Mouse (Mus musculus) gastrocnemius, adult 18-20 months (tissue): Measurements from ENCODE around the gene Sptbn1. TPM values are rescaled to one million over a fixed set of nuclear protein-coding genes. Genes with fewer than 3 reads are reported as not detected.

Source experiments
- DNase-seq: peaks from one replicate; pipeline ENCODE4 v3.0.0; 2021; ENCODE audit warnings: low spot score
- total RNA-seq, 2 experiments: library from RNA; stranded (reverse); gene quantifications; 2 replicates each; pipeline ENCODE4 v1.2.3; 2021

The Sptbn1 gene
- total RNA-seq, 2 experiments from 2014 or later: 78.4 to 118 TPM

DNA sequence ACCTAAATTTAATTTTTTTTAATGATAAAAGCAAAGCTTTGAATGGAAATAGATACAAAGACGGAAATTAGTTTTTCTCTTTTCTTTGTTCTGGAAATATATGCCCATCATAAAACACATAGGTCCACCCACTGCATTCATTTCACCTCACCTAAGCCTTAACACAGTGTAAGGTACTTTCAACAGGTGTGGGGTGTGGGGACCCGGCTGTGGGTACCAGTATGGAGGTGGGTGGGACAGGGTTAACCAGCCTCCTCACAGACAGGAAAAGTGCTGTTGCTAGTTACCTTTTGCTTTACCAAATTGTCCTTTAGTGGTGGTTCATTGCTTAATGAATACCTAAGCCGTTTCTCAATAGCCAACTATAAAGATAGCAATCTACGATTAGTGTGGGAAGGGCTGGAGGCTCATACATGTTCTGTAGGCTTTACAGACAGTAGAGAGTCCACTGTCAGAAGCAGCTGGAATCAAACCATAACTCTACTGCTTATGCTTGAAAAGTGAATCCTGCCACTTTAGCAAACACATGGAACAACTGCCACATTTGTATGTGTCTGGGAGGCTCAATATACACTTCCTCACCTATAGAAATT, 96.3 kb downstream of the Sptbn1 start:
- DNase-seq: no peak

DNA sequence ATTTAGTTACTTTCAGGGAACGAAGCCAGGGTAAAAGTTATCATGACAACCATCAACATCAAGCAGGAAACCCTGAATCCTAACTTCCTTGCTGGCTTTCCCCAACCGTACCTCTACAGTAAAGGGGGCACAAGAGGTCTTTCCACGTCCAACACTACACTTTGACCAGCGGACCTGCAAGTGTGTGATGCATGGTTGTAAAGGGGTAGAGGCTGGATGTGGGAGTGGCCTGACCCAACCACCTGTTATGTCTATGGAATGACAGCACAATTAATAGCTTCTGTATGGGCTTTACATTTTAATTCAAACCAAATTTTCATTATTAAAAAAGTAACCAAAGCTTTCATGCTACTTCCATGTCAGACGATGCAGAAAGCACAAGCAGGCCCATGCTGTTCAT, 96.8 kb downstream of the Sptbn1 start:
- no peak for DNase-seq

- DNase-seq: no peak
Observed at GRCm38 (mm10) chr11:30166551-30166922, 101.4 kb downstream of the Sptbn1 start.

DNA sequence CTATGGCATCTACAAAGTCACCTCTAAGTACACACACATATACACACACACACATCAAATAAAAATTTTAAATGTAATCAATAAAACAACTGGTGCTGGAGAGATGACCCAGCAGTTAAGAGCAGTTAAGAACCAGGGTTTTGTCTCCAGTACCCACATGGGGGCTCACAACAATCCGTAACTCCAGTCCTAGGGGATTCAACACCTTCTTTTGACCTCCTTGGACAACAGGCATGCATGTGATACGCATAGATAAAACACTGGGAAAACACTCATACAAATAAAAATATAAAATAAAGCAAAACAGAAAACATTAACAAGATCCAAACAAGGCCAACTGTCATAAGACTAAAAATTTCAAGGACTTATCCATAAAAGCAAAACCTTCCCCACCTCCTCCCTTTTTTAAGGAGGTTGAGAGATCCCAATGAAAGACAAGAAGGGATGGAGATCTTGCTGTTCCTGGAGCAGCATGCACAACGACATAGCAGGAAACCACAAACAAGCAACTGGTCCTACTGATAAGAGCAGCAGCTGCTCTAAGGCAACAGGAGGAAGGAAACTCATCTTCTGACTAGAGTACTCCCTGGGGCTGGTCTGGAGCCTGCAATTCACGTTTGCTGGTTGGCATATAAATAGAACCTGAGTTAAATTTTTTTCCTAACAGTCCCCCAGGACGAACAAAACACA, 102.0 kb downstream of the Sptbn1 start:
- DNase-seq: no peak

GRCm38 (mm10) chr11:30164515-30165214, 103.3 kb downstream of the Sptbn1 start:
- no peak for DNase-seq

DNA sequence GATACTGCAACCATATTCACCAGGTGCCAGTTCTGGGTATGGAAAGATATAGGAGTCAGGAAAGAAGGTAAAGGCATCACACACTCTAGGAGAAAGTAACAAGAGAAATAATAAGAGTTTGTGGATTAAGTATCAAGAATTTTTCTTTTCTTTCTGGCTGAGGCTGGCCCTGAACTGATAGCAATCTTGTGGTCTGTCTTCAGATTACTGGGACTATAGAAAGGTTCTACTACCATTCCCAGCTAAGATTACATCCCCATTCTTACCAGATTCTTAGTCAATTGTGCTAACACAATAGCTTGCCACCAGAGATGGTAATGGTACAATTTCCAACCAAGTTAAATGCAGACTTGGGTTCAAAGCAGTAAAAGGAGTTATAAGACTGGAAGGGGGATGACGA, 104.1 kb downstream of the Sptbn1 start:
- no peak for DNase-seq

GRCm38 (mm10) chr11:30163081-30163480, 104.9 kb downstream of the Sptbn1 start:
- no peak for DNase-seq

DNA sequence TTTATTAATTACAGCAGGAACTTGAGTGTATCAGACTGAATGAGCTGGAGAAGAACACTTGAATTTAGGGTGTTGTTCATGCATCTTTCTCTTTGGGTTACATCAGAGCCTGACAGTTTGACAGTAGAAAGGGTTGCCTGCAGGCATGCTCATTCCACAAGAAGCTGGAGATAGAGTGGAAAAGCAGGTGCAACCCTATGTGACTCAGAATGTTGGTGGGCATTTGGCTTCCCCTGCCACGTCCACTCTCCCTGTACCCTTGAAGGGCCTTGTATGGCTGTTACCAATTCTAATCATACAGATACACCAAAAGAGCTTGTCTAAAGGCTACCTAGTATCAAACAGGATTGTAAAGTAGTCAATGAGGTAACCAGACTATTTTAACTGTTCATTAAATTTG, 106.2 kb downstream of the Sptbn1 start:
- DNase-seq: no peak

DNA sequence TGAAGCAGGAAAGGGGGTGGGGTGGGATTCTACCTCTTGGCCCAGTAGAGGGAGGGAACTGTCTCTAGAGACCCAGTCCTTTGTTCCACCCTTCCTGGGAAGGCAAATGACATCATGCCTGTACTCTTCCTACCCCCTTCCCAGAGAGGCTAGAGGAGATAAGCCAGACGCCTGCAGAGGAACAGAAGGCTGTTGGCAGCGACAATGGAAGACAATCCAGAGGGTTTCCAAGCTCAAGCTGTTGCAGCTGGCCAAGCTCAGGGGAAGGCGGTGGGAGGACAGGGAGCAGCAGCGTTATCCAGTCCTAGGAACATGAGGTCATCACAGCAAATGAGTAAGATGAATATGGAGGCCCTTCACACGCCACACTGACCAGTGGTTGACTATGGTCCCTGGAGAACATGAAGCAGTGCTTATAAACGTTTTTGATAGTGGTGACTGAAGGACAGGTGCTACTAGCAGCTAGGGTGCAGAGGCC, 106.8 kb downstream of the Sptbn1 start:
- peak; percentile 83 for DNase-seq

- peak; percentile 30 for DNase-seq
Observed at GRCm38 (mm10) chr11:30160625-30161172, 107.3 kb downstream of the Sptbn1 start.

GRCm38 (mm10) chr11:30159545-30160255, 108.3 kb downstream of the Sptbn1 start:
- no peak for DNase-seq

GRCm38 (mm10) chr11:30158028-30158700, 109.8 kb downstream of the Sptbn1 start:
- DNase-seq: no peak

GRCm38 (mm10) chr11:30155887-30156286, 112.1 kb downstream of the Sptbn1 start:
- peak; percentile 50 for DNase-seq

- DNase-seq: no peak
Observed at GRCm38 (mm10) chr11:30154980-30155379, 113.0 kb downstream of the Sptbn1 start.

- no peak for DNase-seq
Observed at GRCm38 (mm10) chr11:30148888-30149287, 119.1 kb downstream of the Sptbn1 start.

GRCm38 (mm10) chr11:30148378-30148777, 119.6 kb downstream of the Sptbn1 start:
- DNase-seq: no peak

DNA sequence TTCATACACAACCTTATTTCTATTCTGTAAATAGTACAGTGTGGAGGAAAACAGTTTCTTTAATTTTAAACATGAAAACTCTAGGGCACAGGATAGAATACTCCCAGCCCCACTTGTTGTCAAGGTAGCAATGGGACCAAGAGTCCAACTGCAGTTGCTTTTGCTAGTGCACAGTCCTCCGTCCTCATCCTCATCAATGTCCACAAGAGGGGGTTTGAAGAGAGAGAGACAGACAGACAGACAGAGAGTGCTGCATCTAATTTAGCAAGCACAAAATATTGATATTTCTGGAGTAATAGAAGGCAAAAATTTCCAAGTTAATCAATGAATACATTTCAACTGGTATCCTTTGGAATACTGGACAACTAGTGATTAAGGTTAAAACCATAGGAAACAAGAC, 120.1 kb downstream of the Sptbn1 start:
- no peak for DNase-seq

- DNase-seq: no peak
Observed at GRCm38 (mm10) chr11:30143090-30143489, 124.9 kb downstream of the Sptbn1 start.

- DNase-seq: no peak
Observed at GRCm38 (mm10) chr11:30139165-30139826, 128.7 kb downstream of the Sptbn1 start.

DNA sequence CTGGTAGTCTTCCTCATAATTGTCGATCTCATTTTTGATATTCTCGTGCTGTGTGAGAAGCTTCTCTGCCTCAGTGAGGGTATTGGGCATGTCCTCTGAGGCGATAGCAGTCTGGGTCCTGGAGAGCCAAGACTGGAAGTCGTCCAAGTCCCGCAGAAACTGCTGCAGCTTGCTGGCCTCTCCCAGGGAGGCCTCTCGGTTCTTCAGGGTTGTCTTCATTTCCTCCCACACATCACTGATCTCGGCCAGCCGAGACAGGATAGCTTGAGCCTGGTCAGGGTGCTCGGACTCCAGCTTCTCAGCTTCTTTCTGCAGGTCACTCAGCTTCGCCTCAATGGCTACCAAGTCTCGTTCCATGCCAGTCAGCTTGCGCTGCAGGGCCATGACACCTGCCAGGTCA, 130.9 kb downstream of the Sptbn1 start:
- no peak for DNase-seq

- DNase-seq: no peak
Observed at GRCm38 (mm10) chr11:30134058-30134457, 133.9 kb downstream of the Sptbn1 start.
